Mouse (Mus musculus): ENCODE data around the gene F5.

GRCm38 (mm10) chr1:164135360-164135759, 16.3 kb upstream of the F5 start:
- TF ChIP-seq CTCF (IDR thresholded peaks at IDR 0.05; ENCODE audit: borderline replicate concordance, insufficient read depth, low read length): no peak
- no peak for TF ChIP-seq POLR2A (IDR thresholded peaks at IDR 0.05; ENCODE audit: low read depth, low read length)
